Comparison of ENCODE assay signal across 22 mouse cellular contexts in genomic region chr7:143477800-143478199, GRCm38 (mm10). TPM values are rescaled to one million over a fixed set of nuclear protein-coding genes. Genes with fewer than 3 reads are reported as not detected.
DNase-seq lines count a peak whose midpoint lies in the region; ATAC-seq and TF ChIP-seq lines count a peak whose summit lies in the region.
"Had no signal": no experiment of that assay in that cellular context is flagged by ENCODE, and none has a peak within 500 bp of the region (broad histone marks: within the 10 kb centered on the region; RNA-seq: fewer than 3 reads in every experiment).

No protein-coding gene starts in this region.

- no peak for TF ChIP-seq EP300 in liver, postnatal 0 days (IDR thresholded peaks at IDR 0.05; ENCODE audit: low read depth)

- H3K9ac ChIP-seq in kidney, embryonic 16.5 days (replicated peaks; ENCODE audit: low read length) = no peak overlapping the region
- no peak overlapping the region for H3K9ac ChIP-seq in liver, adult 2 months (ENCODE audit: low read depth, low read length)
- no peak overlapping the region for H3K9ac ChIP-seq in liver, postnatal 0 days (replicated peaks)

- no peak for TF ChIP-seq POLR2A in kidney, adult 2 months (IDR thresholded peaks at IDR 0.05; ENCODE audit: low read depth, low read length)
- TF ChIP-seq POLR2A in liver, adult 2 months (IDR thresholded peaks at IDR 0.05; ENCODE audit: extremely low read depth, insufficient read depth, low read length) = no peak

- H3K27me3 ChIP-seq in kidney, adult 2 months (replicated peaks; ENCODE audit: control insufficient read depth, insufficient read depth, low read length) = no peaks in the 10 kb centered on the region
- H3K27me3 ChIP-seq in kidney, embryonic 16.5 days (ENCODE audit: insufficient read depth, low read length) = no peaks in the 10 kb centered on the region
- H3K27me3 ChIP-seq in liver, adult 2 months (ENCODE audit: control insufficient read depth, insufficient read depth, low read length) = no peaks in the 10 kb centered on the region
- no peaks in the 10 kb centered on the region for H3K27me3 ChIP-seq in liver, postnatal 0 days (ENCODE audit: insufficient read depth, low read length)

- WGBS in kidney, adult 2 months = 58% methylated on average over 5 of the region's 5 CpGs
- 86% methylated on average over 5 of the region's 5 CpGs for WGBS in kidney, embryonic 16.5 days
- WGBS in liver, adult 2 months = 44% methylated on average over 5 of the region's 5 CpGs
- 80% methylated on average over 5 of the region's 5 CpGs for WGBS in liver, postnatal 0 days (ENCODE audit: insufficient replicate concordance)

- H3K9me3 ChIP-seq in kidney, embryonic 16.5 days (ENCODE audit: low read length) = no peaks in the 10 kb centered on the region
- no peaks in the 10 kb centered on the region for H3K9me3 ChIP-seq in liver, postnatal 0 days (ENCODE audit: low read length)
- H3K9me3 ChIP-seq: G1E had no signal

- peak; percentile 69 for DNase-seq in kidney, adult 2 months
- DNase-seq in kidney, adult 11 months = no peak
- DNase-seq in kidney, adult 9 months = peak; percentile 66
- peak; percentile 60 for DNase-seq in liver, adult 2 months (ENCODE audit: extremely low read depth, low read depth, low spot score)
- DNase-seq in liver, postnatal 0 days = no peak
- DNase-seq: adrenal gland, adult 2 months; adrenal gland, adult 8-10 months; adrenal gland, postnatal 10 days; adrenal gland, postnatal 14 days; adrenal gland, postnatal 25 days; adrenal gland, postnatal 36 days; B cell, adult 2 months; cerebellum, adult 11 months; cerebellum, adult 11-12 months; cerebellum, adult 18-20 months had no signal

- no peak overlapping the region for H3K4me2 ChIP-seq in kidney, embryonic 16.5 days (replicated peaks; ENCODE audit: low read depth, low read length)
- no peak overlapping the region for H3K4me2 ChIP-seq in liver, postnatal 0 days (ENCODE audit: low read depth, low read length)

- H3K27ac ChIP-seq in kidney, adult 2 months (ENCODE audit: insufficient read depth, low read depth, low read length) = no peak overlapping the region
- H3K27ac ChIP-seq in kidney, embryonic 16.5 days (ENCODE audit: low read length) = no peak overlapping the region
- H3K27ac ChIP-seq in liver, adult 2 months (replicated peaks; ENCODE audit: insufficient read depth, low read depth, low read length) = no peak overlapping the region
- no peak overlapping the region for H3K27ac ChIP-seq in liver, postnatal 0 days (ENCODE audit: low read depth)

- no peaks in the 10 kb centered on the region for H3K79me2 ChIP-seq in liver, adult 2 months (ENCODE audit: control insufficient read depth, insufficient read depth, low read length)

- TF ChIP-seq CTCF in kidney, adult 2 months (conservative IDR thresholded peaks at IDR 0.05; ENCODE audit: insufficient read depth, insufficient read length, low read depth, low read length) = no peak
- no peak for TF ChIP-seq CTCF in liver, adult 2 months (IDR thresholded peaks at IDR 0.05; ENCODE audit: low read depth, low read length)
- TF ChIP-seq CTCF in liver, postnatal 0 days (IDR thresholded peaks at IDR 0.05; ENCODE audit: low read depth) = no peak

- no peaks in the 10 kb centered on the region for H3K36me3 ChIP-seq in kidney, adult 2 months (ENCODE audit: control insufficient read depth, insufficient read depth, low read length)
- no peaks in the 10 kb centered on the region for H3K36me3 ChIP-seq in kidney, embryonic 16.5 days (ENCODE audit: insufficient read depth, low read length)
- H3K36me3 ChIP-seq in liver, adult 2 months (ENCODE audit: control insufficient read depth, insufficient read depth, low read length) = no peaks in the 10 kb centered on the region
- no peaks in the 10 kb centered on the region for H3K36me3 ChIP-seq in liver, postnatal 0 days (replicated peaks; ENCODE audit: insufficient read depth, low read length)
- H3K36me3 ChIP-seq: G1E had no signal

- peak overlapping the region; percentile 46; the same call in 1 of the 2 replicates for H3K4me3 ChIP-seq in kidney, adult 2 months (ENCODE audit: insufficient read depth, low read depth, low read length)
- no peak overlapping the region for H3K4me3 ChIP-seq in kidney, embryonic 16.5 days (ENCODE audit: low read length)
- no peak overlapping the region for H3K4me3 ChIP-seq in liver, adult 2 months (ENCODE audit: insufficient read depth, low read depth, low read length)
- H3K4me3 ChIP-seq in liver, postnatal 0 days (ENCODE audit: low read depth, low read length) = no peak overlapping the region

- H3K4me1 ChIP-seq in kidney, adult 2 months (ENCODE audit: control insufficient read depth, insufficient read depth, low read length) = peaks cover 4% of the 10 kb centered on the region; the same call in 1 of the 2 replicates
- H3K4me1 ChIP-seq in kidney, embryonic 16.5 days (ENCODE audit: insufficient read depth, low read length) = peaks cover 11% of the 10 kb centered on the region
- H3K4me1 ChIP-seq in liver, adult 2 months (ENCODE audit: control insufficient read depth, insufficient read depth, low read length) = peaks cover 30% of the 10 kb centered on the region
- peaks cover 22% of the 10 kb centered on the region for H3K4me1 ChIP-seq in liver, postnatal 0 days (ENCODE audit: insufficient read depth)

- ATAC-seq in kidney, embryonic 16.5 days (ENCODE audit: low FRiP score, low TSS enrichment) = no peak
- no peak for ATAC-seq in liver, postnatal 0 days
- ATAC-seq: activated CD4-positive, CD25-positive, alpha-beta regulatory T cell, adult 4 months; CD4-positive, CD25-positive, alpha-beta regulatory T cell, adult 4 months; Patski had no signal

RNA-seq across cellular contexts. Expression of gene Slc22a18, which starts 4.3 kb away (rescaled TPM):
- 1,125 and 1,412 TPM in 2 replicates for polyA plus RNA-seq in kidney, adult 2 months (2012; rRNA removed)
- polyA plus RNA-seq in kidney, embryonic 16.5 days (2015; fragmentation: Nextera tagmentation; extraction: Ambion mirVana) = 7.2 and 8.3 TPM in 2 replicates
- total RNA-seq in liver, adult 2 months (2014; rRNA removed) = 64.4 and 95.4 TPM in 2 replicates
- polyA plus RNA-seq in liver, adult 2 months (2012; rRNA removed) = 344 and 377 TPM in 2 replicates
- polyA plus RNA-seq in liver, postnatal 0 days (2015; fragmentation: Nextera tagmentation; extraction: Ambion mirVana) = 18.6 and 20.4 TPM in 2 replicates
- polyA plus RNA-seq: C2C12; CD4-positive, CD25-positive, alpha-beta regulatory T cell, adult 4 months had no signal

RNA-seq across cellular contexts. Expression of gene Cdkn1c, which starts 16.9 kb away (rescaled TPM):
- 30.8 and 31.0 TPM in 2 replicates for polyA plus RNA-seq in kidney, adult 2 months (2012; rRNA removed)
- 675 and 814 TPM in 2 replicates for polyA plus RNA-seq in kidney, embryonic 16.5 days (2015; fragmentation: Nextera tagmentation; extraction: Ambion mirVana)
- 2.4 and 4.4 TPM in 2 replicates for total RNA-seq in liver, adult 2 months (2014; rRNA removed)
- 2.2 and 5.2 TPM in 2 replicates for polyA plus RNA-seq in liver, adult 2 months (2012; rRNA removed)
- 36.4 and 52.4 TPM in 2 replicates for polyA plus RNA-seq in liver, postnatal 0 days (2015; fragmentation: Nextera tagmentation; extraction: Ambion mirVana)
- total RNA-seq: CH12.LX, G1E had no signal

RNA-seq across cellular contexts. Expression of gene Phlda2, which starts 25.1 kb away (rescaled TPM):
- 46.6 and 50.2 TPM in 2 replicates for polyA plus RNA-seq in kidney, adult 2 months (2012; rRNA removed)
- 9.1 and 10.4 TPM in 2 replicates for polyA plus RNA-seq in kidney, embryonic 16.5 days (2015; fragmentation: Nextera tagmentation; extraction: Ambion mirVana)
- total RNA-seq in liver, adult 2 months (2014; rRNA removed) = 0.28 TPM in 1 of 2 replicates, not detected in the other
- 0.40 TPM in 1 of 2 replicates, not detected in the other for polyA plus RNA-seq in liver, adult 2 months (2012; rRNA removed)
- polyA plus RNA-seq in liver, postnatal 0 days (2015; fragmentation: Nextera tagmentation; extraction: Ambion mirVana) = 10.5 and 10.8 TPM in 2 replicates
- total RNA-seq: CH12.LX had no signal
- polyA plus RNA-seq: activated CD4-positive, CD25-positive, alpha-beta regulatory T cell, adult 4 months; Patski had no signal

Comparison
In these comparisons a context has a peak if more than half of its experiments do, and no peak if none do; other contexts are left out.
1. DNase-seq: peak in kidney, adult 2 months (single experiment), kidney, adult 9 months (single experiment) and liver, adult 2 months (single experiment); none in kidney, adult 11 months (single experiment) and liver, postnatal 0 days (single experiment).
2. RNA of gene Slc22a18, which starts 4.3 kb away (polyA plus RNA-seq): 1,125 to 1,412 TPM in kidney, adult 2 months and 344 to 377 TPM in liver, adult 2 months; 18.6 to 20.4 TPM in liver, postnatal 0 days and 7.2 to 8.3 TPM in kidney, embryonic 16.5 days; every median in the first group is over 10 times any median in the second.
3. RNA of gene Cdkn1c, which starts 16.9 kb away (polyA plus RNA-seq): 675 to 814 TPM in kidney, embryonic 16.5 days; 36.4 to 52.4 TPM in liver, postnatal 0 days, 30.8 to 31.0 TPM in kidney, adult 2 months and 2.2 to 5.2 TPM in liver, adult 2 months; every median in the first group is over 10 times any median in the second.